Mouse (Mus musculus) forebrain, embryonic 12.5 days (tissue): ENCODE measurements around the gene Dennd1b. TPM values are rescaled to one million over a fixed set of nuclear protein-coding genes. Genes with fewer than 3 reads are reported as not detected.

Experiments
- ATAC-seq: fragments of 200-750 bp; cut with Nextera tagmentation; 2 replicates; pipeline ENCODE4 v1.8.0; 2017; ENCODE audit warnings: moderate TSS enrichment; ENCODE audit not compliant: low FRiP score
- H3K27ac ChIP-seq: fragments of 300-500 bp; sonication (generic); 2 replicates; pipeline ENCODE4 v1.5.1; 2016; ENCODE audit warnings: mild to moderate bottlenecking
- H3K27me3 ChIP-seq: fragments of 300-500 bp; sonication (generic); 2 replicates; pipeline ENCODE4 v1.6.1; 2016; ENCODE audit warnings: mild to moderate bottlenecking
- H3K36me3 ChIP-seq: fragments of 300-500 bp; sonication (generic); replicated peaks from 2 replicates; pipeline ENCODE4 v1.6.1; 2016; ENCODE audit warnings: mild to moderate bottlenecking
- H3K4me1 ChIP-seq: fragments of 300-500 bp; sonication (generic); 2 replicates; pipeline ENCODE4 v1.6.1; 2016
- H3K4me2 ChIP-seq: fragments of 300-500 bp; sonication (generic); 2 replicates; pipeline ENCODE4 v1.6.1; 2016; ENCODE audit warnings: mild to moderate bottlenecking, moderate library complexity
- H3K4me3 ChIP-seq: fragments of 300-500 bp; sonication (generic); replicated peaks from 2 replicates; pipeline ENCODE4 v1.5.1; 2016; ENCODE audit warnings: mild to moderate bottlenecking
- H3K9ac ChIP-seq: fragments of 300-500 bp; sonication (generic); 2 replicates; pipeline ENCODE4 v1.6.1; 2016; ENCODE audit warnings: mild to moderate bottlenecking
- H3K9me3 ChIP-seq: fragments of 300-500 bp; sonication (generic); 2 replicates; pipeline ENCODE4 v1.6.1; 2016
- WGBS: fragments of 180-500 bp; shearing (Covaris S2); methylation state at CpG from one replicate; pipeline ENCODE4 v1.1.7; 2016; 5-methylcytosine and 5-hydroxymethylcytosine counted together
- polyA plus RNA-seq: library from polyadenylated mRNA; unstranded; fragments of >200 nt; fragmentation: Nextera tagmentation; extraction: Ambion mirVana; gene quantifications from 2 replicates; pipeline ENCODE4 v1.2.1, GENCODE M21; 2016

The Dennd1b gene
- polyA plus RNA-seq, 1 experiment from 2014 or later, result 14.5 TPM

GRCm38 (mm10) chr1:139180481-139181149 is 217.4 kb downstream of the Dennd1b start:
- Histone ChIP-seq H3K4me3 (no peak overlapping the region), H3K36me3 (no peaks in the 10 kb centered on the region), H3K9me3 (no peaks in the 10 kb centered on the region), H3K4me2 (no peak overlapping the region), H3K27ac (no peak overlapping the region), H3K27me3 (no peaks in the 10 kb centered on the region), H3K4me1 (no peaks in the 10 kb centered on the region), H3K9ac (no peak overlapping the region)
- WGBS, result 81% methylated on average over 6 of the region's 6 CpGs
- no peak for ATAC-seq

GRCm38 (mm10) chr1:139192635-139193034 is 229.4 kb downstream of the Dennd1b start:
- Histone ChIP-seq H3K27me3 (no peaks in the 10 kb centered on the region), H3K9me3 (no peaks in the 10 kb centered on the region), H3K4me1 (peaks cover 15% of the 10 kb centered on the region), H3K36me3 (no peaks in the 10 kb centered on the region), H3K9ac (no peak overlapping the region), H3K4me3 (no peak overlapping the region), H3K4me2 (no peak overlapping the region), H3K27ac (no peak overlapping the region)
- 86% methylated on average over 3 of the region's 3 CpGs for whole genome bisulfite sequencing
- no peak for ATAC-seq

- Histone ChIP-seq H3K4me2 (no peak overlapping the region), H3K9me3 (no peaks in the 10 kb centered on the region), H3K27ac (no peak overlapping the region), H3K4me3 (no peak overlapping the region), H3K9ac (no peak overlapping the region), H3K36me3 (no peaks in the 10 kb centered on the region), H3K27me3 (no peaks in the 10 kb centered on the region), H3K4me1 (peaks cover 15% of the 10 kb centered on the region)
- WGBS, result 35% methylated on average over 2 of the region's 2 CpGs
- ATAC-seq, result 0 out of 2 replicates have a peak, but pooled peaks have one; percentile 39
Observed at GRCm38 (mm10) chr1:139194011-139194410, 230.8 kb downstream of the Dennd1b start.

- 7% methylated on average over 5 of the region's 5 CpGs for WGBS
- Histone ChIP-seq H3K27me3 (no peaks in the 10 kb centered on the region), H3K4me3 (no peak overlapping the region), H3K4me2 (0 out of 2 replicates have a peak overlapping the region, but pooled peaks have one; percentile 4), H3K36me3 (no peaks in the 10 kb centered on the region), H3K4me1 (peaks cover 15% of the 10 kb centered on the region), H3K9me3 (no peaks in the 10 kb centered on the region), H3K27ac (0 out of 2 replicates have a peak overlapping the region, but pooled peaks have one; percentile 20), H3K9ac (no peak overlapping the region)
- ATAC-seq, result 0 out of 2 replicates have a peak, but pooled peaks have one; percentile 30
Observed at GRCm38 (mm10) chr1:139194428-139195028, 231.3 kb downstream of the Dennd1b start.

GRCm38 (mm10) chr1:139203026-139203425 is 239.8 kb downstream of the Dennd1b start:
- 73% methylated on average over 5 of the region's 5 CpGs for WGBS
- Histone ChIP-seq H3K4me2 (no peak overlapping the region), H3K9ac (no peak overlapping the region), H3K9me3 (no peaks in the 10 kb centered on the region), H3K27me3 (no peaks in the 10 kb centered on the region), H3K36me3 (no peaks in the 10 kb centered on the region), H3K4me1 (0 out of 2 replicates have a peak, but pooled peaks cover 3% of the 10 kb centered on the region), H3K27ac (no peak overlapping the region), H3K4me3 (no peak overlapping the region)
- ATAC-seq, result no peak

GRCm38 (mm10) chr1:139206259-139206658 is 243.0 kb downstream of the Dennd1b start:
- Histone ChIP-seq H3K4me1 (peaks cover 25% of the 10 kb centered on the region), H3K4me3 (no peak overlapping the region), H3K36me3 (no peaks in the 10 kb centered on the region), H3K4me2 (no peak overlapping the region), H3K27me3 (no peaks in the 10 kb centered on the region), H3K9ac (no peak overlapping the region), H3K9me3 (no peaks in the 10 kb centered on the region), H3K27ac (no peak overlapping the region)
- ATAC-seq, result no peak
- WGBS, result 74% methylated on average over 4 of the region's 4 CpGs

GRCm38 (mm10) chr1:139209796-139210195 is 246.6 kb downstream of the Dennd1b start:
- WGBS, result 12% methylated on average over 7 of the region's 7 CpGs
- Histone ChIP-seq H3K27ac (peak overlapping the region; percentile 59; the same call in 1 of the 2 replicates), H3K4me2 (peak overlapping the region; percentile 26; the same call in 1 of the 2 replicates), H3K4me1 (peaks cover 31% of the 10 kb centered on the region), H3K27me3 (no peaks in the 10 kb centered on the region), H3K9ac (no peak overlapping the region), H3K36me3 (no peaks in the 10 kb centered on the region), H3K9me3 (no peaks in the 10 kb centered on the region), H3K4me3 (no peak overlapping the region)
- ATAC-seq, result peak; percentile 60

GRCm38 (mm10) chr1:139210505-139210904 is 247.3 kb downstream of the Dennd1b start:
- WGBS, result 66% methylated on average over 4 of the region's 4 CpGs
- no peak overlapping the region for H3K4me3 ChIP-seq
- no peaks in the 10 kb centered on the region for H3K36me3 ChIP-seq
- no peaks in the 10 kb centered on the region for H3K27me3 ChIP-seq
- peaks cover 31% of the 10 kb centered on the region for H3K4me1 ChIP-seq
- H3K9me3 ChIP-seq, result no peaks in the 10 kb centered on the region
- H3K9ac ChIP-seq, result no peak overlapping the region
- ATAC-seq, result no peak
- no peak overlapping the region for H3K4me2 ChIP-seq
- H3K27ac ChIP-seq, result no peak overlapping the region

- ATAC-seq, result no peak
- 68% methylated on average over 8 of the region's 8 CpGs for WGBS
- H3K27ac ChIP-seq, result no peak overlapping the region
- H3K27me3 ChIP-seq, result no peaks in the 10 kb centered on the region
- no peak overlapping the region for H3K9ac ChIP-seq
- H3K4me3 ChIP-seq, result no peak overlapping the region
- no peaks in the 10 kb centered on the region for H3K36me3 ChIP-seq
- peaks cover 16% of the 10 kb centered on the region for H3K4me1 ChIP-seq
- H3K9me3 ChIP-seq, result no peaks in the 10 kb centered on the region
- H3K4me2 ChIP-seq, result no peak overlapping the region
Observed at GRCm38 (mm10) chr1:139215311-139215710, 252.1 kb downstream of the Dennd1b start.

- Histone ChIP-seq H3K9ac (no peak overlapping the region), H3K27ac (no peak overlapping the region), H3K4me1 (no peaks in the 10 kb centered on the region), H3K36me3 (no peaks in the 10 kb centered on the region), H3K27me3 (no peaks in the 10 kb centered on the region), H3K4me2 (no peak overlapping the region), H3K4me3 (no peak overlapping the region), H3K9me3 (no peaks in the 10 kb centered on the region)
- no peak for ATAC-seq
- WGBS, result 78% methylated on average over 4 of the region's 4 CpGs
Observed at GRCm38 (mm10) chr1:139223804-139224203, 260.6 kb downstream of the Dennd1b start.

- Histone ChIP-seq H3K9ac (no peak overlapping the region), H3K4me2 (no peak overlapping the region), H3K4me3 (no peak overlapping the region), H3K27ac (no peak overlapping the region), H3K27me3 (no peaks in the 10 kb centered on the region), H3K36me3 (no peaks in the 10 kb centered on the region), H3K4me1 (no peaks in the 10 kb centered on the region), H3K9me3 (no peaks in the 10 kb centered on the region)
- no peak for ATAC-seq
- WGBS, result 88% methylated on average over 6 of the region's 6 CpGs
Observed at GRCm38 (mm10) chr1:139224309-139224949, 261.2 kb downstream of the Dennd1b start.
